Mouse (Mus musculus) midbrain, postnatal 0 days (tissue): ENCODE measurements around the gene Csk. TPM values are rescaled to one million over a fixed set of nuclear protein-coding genes. Genes with fewer than 3 reads are reported as not detected.

Experiments
- ATAC-seq: fragments of 200-750 bp; cut with Nextera tagmentation; 2 replicates; pipeline ENCODE4 v1.8.0; 2017; ENCODE audit warnings: moderate number of reproducible peaks, mild to moderate bottlenecking, moderate TSS enrichment, moderate library complexity; ENCODE audit not compliant: low FRiP score
- DNase-seq: peaks from one replicate; pipeline ENCODE4 v3.0.0-alpha.2; 2015; ENCODE audit warnings: low spot score
- H3K27ac ChIP-seq: fragments of 300-500 bp; sonication (generic); 2 replicates; pipeline ENCODE4 v1.5.1; 2014; ENCODE audit warnings: low read depth, mild to moderate bottlenecking, low read length, mixed read lengths
- H3K27me3 ChIP-seq: fragments of 300-500 bp; sonication (generic); 2 replicates; pipeline ENCODE4 v1.6.1; 2014; ENCODE audit warnings: low read length, control low read depth, mixed read lengths; ENCODE audit not compliant: insufficient read depth
- H3K36me3 ChIP-seq: fragments of 300-500 bp; sonication (generic); 2 replicates; pipeline ENCODE4 v1.6.1; 2014; ENCODE audit warnings: low read length, control low read depth, mixed read lengths; ENCODE audit not compliant: insufficient read depth
- H3K4me1 ChIP-seq: fragments of 300-500 bp; sonication (generic); 2 replicates; pipeline ENCODE4 v1.6.1; 2014; ENCODE audit warnings: mild to moderate bottlenecking, control low read depth, antibody characterized with exemption, low read length, mixed read lengths; ENCODE audit not compliant: insufficient read depth
- H3K4me2 ChIP-seq: fragments of 300-500 bp; sonication (generic); 2 replicates; pipeline ENCODE4 v1.6.1; 2014; ENCODE audit warnings: low read depth, mild to moderate bottlenecking, low read length, mixed read lengths; ENCODE audit not compliant: poor library complexity, severe bottlenecking
- H3K4me3 ChIP-seq: fragments of 300-500 bp; sonication (generic); 2 replicates; pipeline ENCODE4 v1.5.1; 2014; ENCODE audit warnings: low read depth, mild to moderate bottlenecking, low read length, moderate library complexity
- H3K9ac ChIP-seq: fragments of 300-500 bp; sonication (generic); replicated peaks from 2 replicates; pipeline ENCODE4 v1.6.1; 2014; ENCODE audit warnings: mild to moderate bottlenecking, low read length, moderate library complexity, mixed read lengths; ENCODE audit not compliant: poor library complexity, severe bottlenecking
- H3K9me3 ChIP-seq: fragments of 300-500 bp; sonication (generic); 2 replicates; pipeline ENCODE4 v1.6.1; 2016; ENCODE audit warnings: low read length, control low read depth
- CTCF ChIP-seq: IDR thresholded peaks from 2 replicates; pipeline ENCODE4 v1.5.1; 2016; ENCODE audit warnings: antibody characterized with exemption, mild to moderate bottlenecking
- WGBS: fragments of 180-500 bp; shearing (Covaris S2); extraction: QIAGEN DNeasy Blood & Tissue Kit; methylation state at CpG from one replicate; pipeline ENCODE4 v1.1.7; 2014; 5-methylcytosine and 5-hydroxymethylcytosine counted together
- polyA plus RNA-seq: library from polyadenylated mRNA; unstranded; fragments of >200 nt; fragmentation: Nextera tagmentation; extraction: Ambion mirVana; gene quantifications from 2 replicates; pipeline ENCODE4 v1.2.1, GENCODE M21; 2015
- total RNA-seq: library from RNA; depleted of rRNA; stranded (reverse); fragments of >200 nt; gene quantifications from 2 replicates; pipeline ENCODE4 v1.2.3, GENCODE M21; 2014

The Csk gene
- total and polyA plus RNA-seq, 2 experiments from 2014 or later: 45.5 to 152 TPM

DNA sequence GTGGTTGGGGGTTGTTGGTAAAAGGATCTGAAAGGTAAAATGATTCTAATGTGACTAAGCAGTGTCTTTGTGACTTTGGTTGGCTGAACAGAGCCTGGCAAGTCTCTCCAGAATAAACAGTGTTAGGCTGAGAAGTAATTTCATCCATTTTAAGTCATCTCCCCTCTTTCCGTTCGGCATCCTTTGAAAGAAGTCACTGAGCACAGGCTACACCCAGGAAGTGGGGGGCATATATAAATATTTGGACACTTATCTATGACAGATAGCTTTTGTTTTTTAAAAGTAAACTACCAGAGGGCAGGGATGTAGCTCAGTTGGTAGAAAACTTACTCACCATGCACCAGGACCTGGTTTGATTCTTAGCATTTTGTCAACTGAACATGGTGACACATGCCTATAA is 35.2 kb upstream of the Csk start:
- H3K27me3 ChIP-seq: no peaks in the 10 kb centered on the region

DNA sequence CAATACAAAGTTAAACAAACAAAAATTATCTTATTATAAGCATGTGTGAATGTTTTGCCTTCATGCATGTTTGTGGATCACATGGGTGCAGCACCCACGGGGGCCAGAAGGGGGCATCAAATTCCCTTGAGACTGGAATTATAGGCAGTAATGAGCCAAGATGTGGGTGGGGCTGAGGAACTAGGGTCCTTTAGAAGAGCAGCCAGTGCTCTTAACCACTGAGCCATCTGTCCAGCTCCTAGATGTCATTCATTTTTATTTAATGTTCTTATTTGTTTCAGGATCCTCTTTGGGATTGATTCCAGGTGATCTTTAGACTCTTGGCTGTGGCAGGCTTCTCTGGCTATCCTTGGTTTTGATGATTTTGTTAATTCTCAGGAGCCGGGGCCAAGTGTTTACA is 34.7 kb upstream of the Csk start:
- no peak overlapping the region for H3K4me2 ChIP-seq
- no peaks in the 10 kb centered on the region for H3K27me3 ChIP-seq
- TF ChIP-seq CTCF: no peak; the same call in 1 of the 2 replicates
- no peak overlapping the region for H3K9ac ChIP-seq
- no peaks in the 10 kb centered on the region for H3K36me3 ChIP-seq
- no peaks in the 10 kb centered on the region for H3K4me1 ChIP-seq
- ATAC-seq: no peak
- 50% methylated on average over 2 of the region's 2 CpGs for WGBS
- DNase-seq: no peak
- H3K9me3 ChIP-seq: no peaks in the 10 kb centered on the region
- no peak overlapping the region for H3K27ac ChIP-seq
- H3K4me3 ChIP-seq: no peak overlapping the region

More for the DNA sequence above, 35.2 kb upstream of the Csk start:
- ATAC-seq (no peak), DNase-seq (no peak)
- Histone ChIP-seq H3K9ac (no peak overlapping the region), H3K4me1 (no peaks in the 10 kb centered on the region), H3K36me3 (no peaks in the 10 kb centered on the region), H3K4me2 (no peak overlapping the region), H3K9me3 (no peaks in the 10 kb centered on the region), H3K27ac (no peak overlapping the region), H3K4me3 (no peak overlapping the region)
- 98% methylated on average over 2 of the region's 2 CpGs for WGBS
- no peak for TF ChIP-seq CTCF

DNA sequence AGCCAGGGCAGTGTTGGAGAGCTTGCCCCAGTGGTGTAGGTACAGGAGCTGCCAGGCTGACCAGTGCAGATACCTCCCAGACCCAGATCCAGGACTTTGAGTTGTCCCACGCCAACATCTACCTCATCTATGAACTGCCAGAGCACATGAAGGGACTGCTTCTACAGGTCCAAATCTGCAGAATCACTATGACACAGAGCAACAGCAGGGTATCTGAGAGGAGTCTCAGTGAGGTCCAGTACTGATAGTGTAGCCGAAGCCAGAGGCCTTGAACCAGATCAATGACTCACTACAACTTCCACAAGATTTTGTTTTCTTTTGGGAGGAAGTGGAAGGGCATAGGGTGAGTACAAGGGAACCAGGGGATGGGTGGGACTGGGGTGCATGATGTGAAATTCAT is 34.3 kb upstream of the Csk start, which contains the start of gene Cyp1a1:
TSS of gene Cyp1a1 (plus strand) at position 178 of the 400 bp plus-strand sequence.
- no peaks in the 10 kb centered on the region for H3K9me3 ChIP-seq
- no peak for TF ChIP-seq CTCF
- ATAC-seq (no peak), DNase-seq (no peak)
- H3K9ac ChIP-seq: no peak within 1 kb of the TSS
- H3K4me1 ChIP-seq: no peaks in the 10 kb centered on the region
- 90% methylated on average over 2 of the region's 2 CpGs for WGBS
- no peaks in the 10 kb centered on the region for H3K27me3 ChIP-seq
- H3K4me2 ChIP-seq: no peak within 1 kb of the TSS
- no peaks in the 10 kb centered on the region for H3K36me3 ChIP-seq
- no peak within 1 kb of the TSS for H3K27ac ChIP-seq
- H3K4me3 ChIP-seq: no peak within 1 kb of the TSS

DNA sequence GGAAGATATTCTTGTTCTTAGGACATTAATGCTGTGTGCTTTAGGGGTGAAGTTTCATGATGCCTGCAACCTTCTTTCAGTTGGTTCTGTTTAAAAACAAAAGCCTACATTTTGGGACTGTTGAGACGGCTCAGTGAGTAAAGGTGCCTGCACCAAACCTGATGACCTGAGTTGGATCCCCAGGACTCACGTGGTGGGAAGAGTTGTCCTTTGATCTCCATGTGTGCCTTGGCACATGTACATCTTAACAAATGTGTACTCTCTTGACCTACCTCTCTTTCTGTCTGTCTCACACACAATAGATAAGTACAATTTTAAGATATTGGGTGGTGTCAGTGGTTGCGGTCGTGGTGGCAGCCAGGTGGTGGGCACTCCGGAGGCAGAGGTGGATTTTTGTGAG is 32.6 kb upstream of the Csk start:
- Histone ChIP-seq H3K9ac (no peak overlapping the region), H3K27me3 (no peaks in the 10 kb centered on the region), H3K4me2 (no peak overlapping the region), H3K4me1 (no peaks in the 10 kb centered on the region), H3K4me3 (no peak overlapping the region), H3K27ac (no peak overlapping the region), H3K36me3 (no peaks in the 10 kb centered on the region), H3K9me3 (no peaks in the 10 kb centered on the region)
- 91% methylated on average over 5 of the region's 5 CpGs for WGBS
- ATAC-seq (no peak), DNase-seq (no peak)
- no peak for TF ChIP-seq CTCF

DNA sequence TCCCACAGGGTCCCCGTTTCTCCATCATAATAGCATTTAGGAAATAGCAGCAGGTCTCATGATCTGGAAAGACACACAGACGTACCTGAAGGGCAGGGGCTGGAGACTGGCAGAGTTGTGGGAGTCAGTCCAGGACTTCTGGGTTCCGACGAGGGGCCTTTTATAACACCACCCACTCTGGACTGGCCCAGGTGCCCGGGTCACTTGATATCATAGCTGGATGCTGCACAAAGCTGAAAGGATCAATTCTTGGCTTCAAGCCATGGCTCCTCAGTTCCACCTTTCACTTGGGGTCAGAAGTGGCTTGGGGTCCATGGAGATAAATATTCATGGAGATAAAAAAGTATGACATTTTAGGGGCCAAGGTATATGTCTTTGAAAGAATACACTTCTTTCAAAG is 30.1 kb upstream of the Csk start, which contains the start of gene Cyp1a2:
TSS of gene Cyp1a2 (minus strand) at position 184 of the 400 bp plus-strand sequence.
- no peaks in the 10 kb centered on the region for H3K4me1 ChIP-seq
- ATAC-seq (no peak), DNase-seq (no peak)
- H3K27me3 ChIP-seq: no peaks in the 10 kb centered on the region
- 80% methylated on average over 5 of the region's 5 CpGs for WGBS
- no peaks in the 10 kb centered on the region for H3K9me3 ChIP-seq
- no peak within 1 kb of the TSS for H3K27ac ChIP-seq
- no peaks in the 10 kb centered on the region for H3K36me3 ChIP-seq
- no peak for TF ChIP-seq CTCF
- H3K4me2 ChIP-seq: no peak within 1 kb of the TSS
- no peak within 1 kb of the TSS for H3K9ac ChIP-seq
- no peak within 1 kb of the TSS for H3K4me3 ChIP-seq

DNA sequence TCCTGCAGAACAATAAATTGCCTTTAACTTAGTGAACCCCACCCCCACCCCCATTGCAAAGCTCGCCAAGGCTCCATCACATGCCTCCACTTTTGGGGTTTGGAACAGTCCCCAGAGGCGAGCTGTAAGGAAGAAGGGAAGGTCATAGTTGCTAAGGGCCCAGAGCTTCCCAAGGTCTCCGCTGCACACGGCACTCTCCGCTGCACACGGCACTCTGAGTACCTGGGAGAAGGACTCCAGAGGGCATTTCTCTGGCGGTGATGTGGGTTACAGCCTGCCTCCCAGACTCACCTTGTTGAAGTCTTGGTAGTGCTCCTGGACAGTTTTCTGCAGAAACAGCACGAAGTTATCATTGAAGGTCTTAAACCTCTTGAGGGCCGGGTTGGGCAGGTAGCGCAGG is 28.0 kb upstream of the Csk start:
- no peak overlapping the region for H3K27ac ChIP-seq
- H3K9ac ChIP-seq: no peak overlapping the region
- TF ChIP-seq CTCF: no peak
- DNase-seq (no peak), ATAC-seq (no peak)
- H3K4me3 ChIP-seq: no peak overlapping the region
- no peaks in the 10 kb centered on the region for H3K36me3 ChIP-seq
- H3K9me3 ChIP-seq: no peaks in the 10 kb centered on the region
- H3K27me3 ChIP-seq: no peaks in the 10 kb centered on the region
- no peak overlapping the region for H3K4me2 ChIP-seq
- H3K4me1 ChIP-seq: no peaks in the 10 kb centered on the region
- 86% methylated on average over 10 of the region's 10 CpGs for WGBS
